Mouse (Mus musculus) right cerebral cortex, postnatal 36 days (tissue): ENCODE results near the gene Islr.

Experiments used
- DNase-seq, 2 experiments: peaks; one replicate each; pipeline ENCODE4 v3.0.0; 2022; ENCODE audit warnings: low spot score in 2 of 2, mixed read lengths in 1 of 2

Islr gene

DNA sequence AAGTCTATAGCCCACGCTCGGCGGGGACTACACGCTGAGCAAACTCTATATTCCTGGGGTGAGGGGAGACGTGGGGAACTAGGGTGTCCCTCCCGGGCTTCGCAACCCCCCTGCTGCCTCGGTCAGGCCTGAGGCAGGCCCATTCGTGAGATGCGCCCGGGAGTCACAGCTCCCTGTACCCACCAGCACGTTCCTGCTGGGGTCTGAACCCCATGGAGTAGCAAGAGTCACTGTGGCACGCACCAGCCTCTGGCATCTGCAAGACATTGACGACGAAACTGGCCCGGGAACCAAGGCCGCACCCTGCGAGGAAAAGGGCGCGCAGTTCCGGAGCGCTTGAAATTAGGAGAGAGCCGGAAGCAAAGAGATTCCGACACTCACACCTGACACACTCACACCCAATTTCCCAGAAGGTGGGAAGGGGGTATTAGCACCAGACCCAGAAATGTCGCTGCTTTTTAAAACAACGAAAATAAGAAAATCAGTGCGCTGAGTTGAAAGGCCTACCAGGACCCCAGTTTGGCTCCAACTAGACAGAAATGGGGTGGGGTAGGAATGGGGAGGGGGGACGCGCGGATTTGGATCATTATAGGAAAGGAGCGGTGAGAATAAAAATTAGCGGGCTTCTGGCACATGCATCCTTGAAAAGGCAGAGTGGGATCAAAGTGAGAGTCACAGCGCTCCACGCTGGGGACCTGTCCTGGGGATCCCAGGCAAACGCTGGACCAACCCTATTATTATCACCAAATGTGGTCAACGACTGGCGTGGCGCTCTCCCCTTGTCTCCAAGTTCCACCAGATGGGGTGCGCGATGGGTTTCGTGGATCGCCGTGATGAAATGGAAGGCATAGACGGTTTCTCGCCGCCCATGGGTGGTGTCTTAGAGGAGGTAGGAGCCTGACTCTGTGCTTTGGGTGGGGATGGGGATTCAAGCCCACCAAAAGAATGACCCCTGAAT is 7.2 kb downstream of the Islr start:
- DNase-seq = no peak

DNA sequence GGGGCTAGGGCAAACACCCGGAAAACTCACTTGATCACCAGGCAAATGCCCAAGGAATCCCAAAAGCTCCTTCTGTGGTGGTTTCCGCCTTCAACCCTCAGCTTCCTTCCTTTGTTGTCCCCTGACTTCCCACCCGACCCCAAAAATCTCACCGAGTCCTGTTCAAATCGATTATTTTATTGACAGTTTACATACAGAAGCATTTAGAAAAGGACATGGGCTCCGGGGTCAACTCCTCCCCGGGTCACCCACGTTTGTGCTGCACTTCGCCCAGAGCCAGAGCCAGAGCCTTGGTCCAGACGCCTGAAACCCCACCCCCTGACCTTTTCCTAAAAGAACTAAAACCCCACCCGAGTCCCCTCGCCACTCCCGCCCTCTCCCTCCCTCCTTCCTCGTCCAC is 8.0 kb downstream of the Islr start:
- DNase-seq = no peak

DNA sequence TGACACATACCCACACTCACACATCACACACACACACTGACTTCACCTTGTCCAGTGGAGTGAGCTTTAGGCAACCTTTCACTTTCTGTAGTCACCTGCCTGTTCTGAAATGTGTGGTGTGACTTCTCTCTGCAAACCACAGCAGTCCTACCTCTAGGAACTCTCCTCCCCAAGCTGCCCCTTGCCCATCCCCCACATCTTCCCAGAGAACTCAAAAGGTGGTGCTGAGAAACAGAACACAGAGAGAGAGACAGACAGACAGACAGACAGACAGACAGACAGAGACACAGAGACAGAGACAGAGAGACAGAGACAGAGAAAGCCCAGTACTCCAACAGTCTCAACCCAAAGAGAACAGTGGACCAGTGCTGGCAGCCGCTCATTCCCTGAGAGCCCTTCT is 8.4 kb downstream of the Islr start:
- no peak for DNase-seq

DNA sequence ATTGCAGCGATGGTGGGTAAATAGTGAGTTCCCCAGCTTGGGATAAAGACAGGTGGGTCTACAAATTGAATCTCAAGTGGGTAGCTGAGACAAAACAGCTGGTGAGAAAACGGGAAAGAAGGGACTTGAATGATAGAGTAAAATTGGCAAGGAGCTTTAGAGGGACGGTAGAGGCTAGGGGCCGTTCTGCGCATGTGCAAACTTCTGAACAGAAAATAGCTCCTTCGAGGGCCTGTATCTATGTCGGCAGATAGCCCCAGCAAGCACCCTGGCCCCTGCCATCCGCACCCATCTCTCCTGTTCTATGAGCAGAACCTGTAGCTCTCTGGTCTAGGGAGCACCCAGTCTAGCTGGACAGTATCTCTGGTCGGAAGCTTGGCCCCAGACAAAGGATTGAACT is 9.9 kb downstream of the Islr start:
- DNase-seq = no peak

DNA sequence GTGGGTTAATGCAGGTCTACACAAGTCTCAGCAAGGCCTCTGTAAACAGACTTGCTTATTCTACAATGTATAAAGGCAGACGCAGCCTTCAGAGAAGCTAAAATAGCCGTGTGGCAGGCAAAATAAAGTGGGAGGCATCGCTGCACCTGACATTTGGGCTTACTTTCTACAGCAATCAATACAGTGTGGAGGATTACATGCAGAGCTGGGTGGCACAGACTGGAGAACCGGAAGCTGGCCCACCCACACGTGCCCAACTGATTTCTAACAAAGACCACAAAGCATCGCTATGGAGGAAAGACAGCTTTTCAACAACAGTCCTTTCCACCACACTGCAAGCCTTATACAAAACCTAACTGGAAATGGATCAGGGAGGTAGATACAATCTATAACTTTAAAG is 19.6 kb downstream of the Islr start:
- no peak for DNase-seq

DNA sequence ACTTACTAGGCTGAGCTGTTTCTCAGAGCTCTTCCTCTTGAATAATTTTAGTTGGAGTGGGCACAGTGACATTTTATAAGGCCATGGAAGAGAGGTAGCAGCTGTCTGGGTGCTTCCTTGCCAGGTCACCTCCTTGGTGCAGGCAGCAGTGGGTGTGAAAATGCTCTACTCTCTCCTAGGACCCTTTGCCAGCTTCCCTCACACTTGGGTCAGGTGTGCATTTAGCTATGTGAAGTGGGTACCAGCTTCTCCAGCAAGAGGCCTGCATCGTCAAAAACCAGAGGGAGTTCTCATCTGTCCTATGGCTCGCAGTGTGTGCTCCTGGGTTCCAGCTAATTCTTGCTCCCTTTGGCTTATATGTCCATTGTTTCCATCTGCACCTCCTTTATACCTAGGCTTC is 24.7 kb downstream of the Islr start:
- DNase-seq = no peak

DNA sequence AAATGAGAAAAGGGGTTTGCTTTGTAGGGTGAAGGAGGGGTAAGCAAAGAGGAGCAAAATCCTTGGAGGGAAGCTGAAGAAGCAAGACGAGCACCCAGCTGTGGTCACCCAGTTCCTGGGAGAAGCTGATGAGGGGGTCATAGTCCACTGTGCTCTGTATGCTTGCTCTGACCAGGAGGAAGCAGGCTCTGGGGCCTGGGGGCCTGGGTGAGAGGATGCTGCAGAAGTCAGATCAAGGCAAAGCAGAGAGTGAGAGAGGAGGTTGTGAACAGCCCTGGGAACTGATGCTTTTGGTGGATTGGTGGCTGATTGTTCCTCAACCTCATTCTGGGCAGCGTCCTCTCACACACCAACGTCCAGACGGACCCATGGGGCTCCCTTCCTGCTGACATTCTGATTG is 26.9 kb downstream of the Islr start:
- DNase-seq = no peak

DNA sequence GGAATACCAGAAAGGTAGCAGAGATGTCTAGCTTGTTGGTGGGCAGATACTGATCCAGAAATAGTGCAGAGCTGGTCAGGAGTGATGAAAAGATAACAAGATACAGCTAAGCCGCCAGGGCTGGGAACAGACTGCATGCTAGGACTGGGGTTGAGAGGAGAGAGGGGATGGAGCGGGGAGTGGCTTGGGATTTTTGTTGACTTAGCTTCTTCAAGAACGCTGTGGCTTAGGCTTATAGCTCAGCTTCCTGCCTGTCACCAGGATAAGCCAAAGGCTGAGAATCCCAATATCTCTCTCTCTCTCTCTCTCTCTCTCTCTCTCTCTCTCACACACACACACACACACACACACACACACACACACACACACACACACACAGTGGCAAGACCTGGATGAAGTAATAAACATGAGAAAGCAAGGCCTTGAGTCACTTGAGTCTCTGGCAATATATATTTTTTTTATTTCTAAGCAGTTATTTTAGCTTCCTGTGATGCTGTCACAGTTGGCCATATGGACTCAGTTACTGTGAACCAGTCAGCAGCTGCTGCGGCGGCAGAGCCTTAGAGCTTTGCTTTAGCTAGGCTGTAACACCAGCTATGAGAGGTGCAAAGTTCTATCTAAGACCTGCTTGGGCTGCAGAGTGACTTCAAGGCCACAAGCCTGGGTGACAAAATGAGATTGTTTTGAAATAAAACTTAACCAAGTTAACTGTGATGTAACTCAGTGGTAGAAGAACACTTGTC is 28.2 kb downstream of the Islr start:
- DNase-seq = peak in 1 of 2 experiments; percentile 73

DNA sequence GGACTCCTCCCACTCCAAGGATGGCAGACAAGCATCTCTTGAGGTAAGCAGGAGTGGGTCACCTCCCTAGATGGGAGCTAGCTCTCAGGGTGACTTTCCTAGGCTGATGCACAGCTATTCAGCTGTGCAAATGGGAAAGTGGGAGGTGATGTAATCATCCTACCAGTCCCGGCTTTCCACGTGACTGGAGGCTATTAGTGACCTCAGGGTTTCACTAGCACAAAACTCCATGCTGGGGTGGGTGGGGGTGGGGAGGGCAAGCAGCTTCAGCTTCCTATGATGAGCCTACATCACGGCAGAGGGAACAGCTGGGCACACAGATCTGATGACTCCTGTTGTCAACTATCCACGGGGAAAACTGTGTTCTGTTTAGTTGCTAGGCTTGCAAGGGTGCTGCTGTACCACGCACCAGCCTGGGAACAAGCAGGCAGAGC is 29.3 kb downstream of the Islr start:
- peak in 1 of 2 experiments; percentile 52 for DNase-seq

DNA sequence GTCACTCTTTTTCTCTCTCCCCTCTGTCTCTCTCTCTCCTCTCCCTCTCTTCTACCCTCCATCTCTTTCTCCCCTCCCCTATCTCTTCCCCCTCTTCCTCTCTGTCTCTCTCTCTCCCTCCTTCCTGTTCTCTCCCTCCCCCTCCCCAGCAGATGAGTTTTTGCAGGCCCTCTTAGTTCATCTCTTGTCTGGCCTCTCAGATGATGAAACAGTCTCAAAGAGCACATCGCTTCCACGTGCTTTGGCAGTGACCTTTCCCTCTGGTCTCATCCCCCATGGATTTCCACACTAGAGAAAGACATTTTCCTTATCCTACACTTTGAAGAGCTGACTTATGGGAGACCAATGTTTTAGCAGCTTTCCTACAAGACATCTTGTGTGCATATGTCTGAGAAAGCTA is 31.2 kb downstream of the Islr start:
- no peak for DNase-seq

DNA sequence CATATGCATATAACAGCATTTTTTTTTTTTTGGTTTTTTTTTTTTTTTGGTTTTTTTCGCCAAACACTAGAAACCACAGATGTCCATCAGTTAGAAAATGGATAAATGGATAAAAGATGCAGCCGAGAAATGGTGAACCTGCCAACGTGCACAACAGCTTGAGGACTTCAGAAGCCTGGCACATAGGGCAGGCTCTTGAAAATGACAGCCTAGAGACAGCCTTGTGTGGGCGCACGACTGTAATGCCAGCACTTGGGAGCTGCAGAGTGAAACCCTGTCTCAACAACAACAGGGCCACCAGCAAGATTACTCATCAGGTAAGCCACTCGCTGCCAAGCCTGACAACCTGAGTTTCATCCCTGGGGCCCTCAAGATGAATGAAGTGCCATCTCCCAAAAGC is 34.7 kb downstream of the Islr start:
- no peak for DNase-seq

DNA sequence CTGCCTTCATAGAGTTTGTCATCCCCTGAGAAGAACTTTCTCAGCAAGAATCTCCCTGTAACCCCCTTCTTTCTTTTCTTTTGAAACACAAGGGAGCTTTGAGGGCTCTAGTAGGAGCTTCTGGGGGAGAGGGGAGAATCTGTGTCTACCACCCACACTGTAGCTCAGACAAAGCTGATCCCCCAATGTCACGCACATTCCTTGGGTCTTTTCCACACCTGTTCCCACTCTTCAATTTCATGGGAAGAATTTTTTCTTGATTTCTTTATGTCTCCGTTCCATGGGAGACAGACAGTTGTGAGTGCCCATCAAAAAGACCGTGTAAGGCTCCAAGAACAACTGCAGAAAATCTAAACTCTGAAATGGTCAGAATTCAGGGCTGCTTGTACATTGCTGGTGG is 35.2 kb downstream of the Islr start:
- DNase-seq = no peak

DNA sequence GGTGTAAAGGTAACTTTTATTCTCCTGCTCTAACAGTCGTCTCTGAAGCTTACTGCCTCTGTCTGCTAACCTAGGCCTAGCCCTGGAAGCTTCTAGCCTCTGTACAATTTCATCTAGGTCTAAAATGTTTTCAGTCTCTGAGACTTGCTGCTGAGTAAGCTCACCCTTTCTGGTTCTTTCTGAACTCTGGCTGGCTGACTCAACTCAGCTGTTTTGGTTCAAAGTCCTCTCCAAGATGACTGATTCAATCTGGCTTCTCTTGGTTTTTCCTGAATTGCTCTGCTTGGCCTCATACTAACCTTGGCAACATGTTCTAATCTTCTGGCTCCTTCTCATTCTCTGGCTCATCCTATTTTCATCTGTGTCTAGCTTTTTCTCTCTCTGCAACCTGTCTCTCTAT is 38.3 kb downstream of the Islr start:
- DNase-seq = no peak

DNA sequence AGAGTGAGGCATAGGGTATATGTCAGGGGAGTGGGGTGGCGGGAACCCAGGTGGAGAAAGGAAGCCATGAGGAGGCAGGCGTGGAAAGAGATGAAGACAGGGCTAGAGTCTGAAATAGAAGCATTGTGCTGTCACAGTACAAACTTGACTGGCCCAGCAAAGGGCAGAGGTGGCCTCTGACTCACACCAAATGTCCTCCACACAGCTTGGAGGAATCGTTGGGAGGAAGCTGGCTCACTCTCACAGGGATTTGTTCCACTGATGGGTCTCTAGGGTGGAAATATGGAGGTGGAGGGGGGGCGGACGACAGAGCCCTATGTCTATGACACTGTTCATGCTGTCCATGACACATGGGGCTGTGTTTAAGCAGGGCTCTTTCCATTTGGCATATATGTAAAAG is 41.0 kb downstream of the Islr start:
- DNase-seq = no peak

DNA sequence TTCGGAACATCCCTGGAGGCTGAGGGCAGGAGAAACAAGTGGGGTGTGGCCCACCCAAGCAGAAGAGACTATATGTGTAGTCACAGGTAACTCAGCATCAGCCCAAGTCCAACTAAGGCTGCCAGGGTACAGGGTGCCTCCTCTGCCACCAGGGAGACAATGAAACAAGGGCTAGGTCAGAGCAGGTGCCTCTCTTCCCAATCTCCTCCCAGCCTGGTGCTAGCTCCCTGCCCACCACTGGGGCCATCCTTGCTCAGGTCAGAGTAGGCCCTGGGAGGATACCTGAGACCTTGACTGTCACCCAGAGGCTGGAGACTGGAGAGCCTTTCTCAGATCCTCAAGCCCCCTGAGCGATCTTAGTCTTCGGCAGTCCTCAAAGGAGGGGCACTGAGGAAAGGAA is 41.9 kb downstream of the Islr start:
- DNase-seq = no peak

DNA sequence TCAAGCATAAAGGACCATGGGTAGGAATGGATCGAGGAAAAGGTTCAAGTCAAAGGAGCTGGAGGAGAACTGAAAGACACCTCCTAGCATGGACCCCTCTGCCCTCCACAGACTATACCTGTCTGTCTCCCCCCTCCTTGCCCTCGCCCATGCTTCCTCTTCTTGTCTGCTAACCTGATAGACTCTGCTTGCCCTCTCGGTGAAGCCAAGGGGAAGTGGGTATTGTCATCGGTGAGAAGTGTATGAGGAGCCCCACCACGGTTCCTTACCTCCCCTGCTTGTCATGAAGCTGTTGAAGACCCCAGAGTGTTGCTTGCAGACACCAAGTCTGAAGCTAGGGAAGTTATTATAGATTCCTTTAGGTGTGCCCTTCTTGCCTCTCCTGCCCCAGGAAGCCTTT is 43.8 kb downstream of the Islr start:
- DNase-seq = no peak

DNA sequence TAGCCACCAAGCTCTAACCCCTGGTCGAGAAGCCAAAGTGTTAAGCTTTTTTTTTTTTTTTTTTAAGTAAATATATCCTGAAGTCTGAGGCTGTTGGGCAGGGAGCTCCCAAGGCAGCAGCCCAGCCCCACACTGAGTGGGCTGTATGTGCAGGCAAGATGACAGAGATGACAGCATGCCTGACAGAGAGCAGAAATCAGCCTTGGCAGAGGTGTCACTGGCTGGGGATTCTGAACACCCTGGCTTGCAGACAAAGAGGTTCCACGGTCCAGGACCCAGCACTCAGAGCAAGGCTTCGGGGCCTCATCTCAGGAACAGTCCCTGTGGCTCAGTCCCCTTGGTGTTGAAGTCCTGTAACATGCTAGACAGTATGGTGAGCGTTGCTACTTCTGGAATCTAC is 44.3 kb downstream of the Islr start:
- peak; percentile 42 to 48 for DNase-seq

DNA sequence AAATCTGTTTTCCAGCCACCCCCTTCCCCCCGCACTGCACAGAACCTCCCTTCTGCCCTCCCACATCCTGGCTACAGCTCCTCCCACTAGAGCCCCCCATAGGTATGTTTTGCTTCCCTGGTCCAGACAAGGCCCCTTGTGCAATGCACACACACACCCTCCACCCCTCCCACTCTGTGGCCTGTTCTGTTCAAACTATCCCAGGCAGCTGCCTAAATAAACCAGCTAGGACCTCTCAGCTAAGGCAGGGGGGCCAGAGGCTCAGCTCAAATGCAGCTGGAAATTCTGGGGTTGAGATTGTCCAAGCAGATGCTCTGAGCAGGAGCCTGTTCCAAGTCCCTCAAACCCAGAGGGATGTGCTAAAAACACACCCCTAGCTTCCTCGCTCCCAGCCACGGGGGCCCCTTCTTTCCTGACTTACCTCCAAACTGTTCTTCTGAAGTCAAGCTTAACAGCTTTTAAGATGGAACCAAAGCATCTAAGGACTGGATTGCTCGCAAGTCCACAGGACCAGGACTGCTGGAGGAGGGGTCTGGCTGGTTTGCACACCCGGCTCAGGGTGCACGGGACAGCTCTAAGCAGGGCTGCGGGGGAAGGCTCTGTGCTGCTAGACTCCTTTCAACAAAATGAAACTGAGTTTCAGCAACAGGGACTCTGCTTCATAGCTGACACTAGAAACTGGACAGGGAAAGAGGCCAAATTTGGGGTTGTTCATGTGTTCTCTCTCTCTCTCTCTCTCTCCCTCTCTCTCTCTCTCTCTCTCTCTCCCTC is 45.4 kb downstream of the Islr start:
- DNase-seq = no peak

DNA sequence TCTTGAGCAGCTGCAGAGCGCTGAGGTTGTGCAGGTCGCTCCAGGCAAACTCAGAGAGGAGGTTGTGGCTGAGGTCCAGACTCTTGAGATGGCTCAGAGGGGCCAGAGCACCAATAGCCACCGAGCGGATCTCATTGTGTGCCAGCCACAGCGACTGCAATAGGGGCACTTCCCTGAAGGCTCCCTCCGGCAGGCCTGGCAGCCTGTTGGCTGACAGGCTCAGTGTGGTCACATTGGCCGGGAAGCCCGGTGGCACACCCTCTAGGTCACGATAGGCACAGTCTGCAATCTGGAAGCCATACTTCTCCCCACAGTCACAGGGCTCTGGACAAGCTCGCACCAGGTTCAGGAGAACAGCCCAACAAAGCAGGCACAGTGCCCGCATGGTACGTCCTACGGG is 46.3 kb downstream of the Islr start:
- DNase-seq = no peak

DNA sequence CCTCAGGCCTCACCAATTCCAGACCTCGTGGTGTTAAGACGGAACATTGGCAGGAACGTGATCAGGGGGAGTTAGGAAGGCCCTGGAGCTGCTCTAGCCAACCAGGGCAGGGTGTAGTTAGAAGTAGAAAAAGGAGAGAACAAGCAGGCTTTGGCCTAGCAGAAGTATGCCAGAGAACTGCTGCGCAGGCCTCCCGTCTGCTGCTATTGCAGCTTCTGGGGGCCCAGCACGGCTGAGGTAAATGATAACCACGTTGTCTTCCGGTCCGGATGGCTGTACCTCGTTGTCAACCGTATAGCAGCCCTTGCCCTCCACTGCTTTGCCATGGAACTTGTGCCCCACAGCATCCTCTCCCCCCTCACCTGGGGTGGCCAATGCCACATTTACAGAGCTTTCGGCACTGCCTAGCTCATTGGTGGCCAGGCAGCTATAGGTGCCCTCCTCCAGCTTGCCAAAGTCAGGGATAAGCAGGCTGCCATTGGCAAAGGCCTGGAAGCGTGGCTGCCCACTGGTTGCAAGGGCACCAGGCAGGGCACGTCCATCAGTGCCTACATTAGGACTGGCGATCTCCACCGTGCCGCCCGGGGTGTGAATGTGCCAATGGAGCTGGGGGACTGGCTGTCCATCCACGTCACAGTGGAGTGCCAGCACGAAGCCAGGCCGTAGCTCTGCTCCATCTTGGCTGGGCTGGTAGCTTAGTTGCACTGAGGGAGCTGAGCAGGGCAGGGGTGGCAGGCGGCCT is 47.1 kb downstream of the Islr start:
- DNase-seq = no peak

DNA sequence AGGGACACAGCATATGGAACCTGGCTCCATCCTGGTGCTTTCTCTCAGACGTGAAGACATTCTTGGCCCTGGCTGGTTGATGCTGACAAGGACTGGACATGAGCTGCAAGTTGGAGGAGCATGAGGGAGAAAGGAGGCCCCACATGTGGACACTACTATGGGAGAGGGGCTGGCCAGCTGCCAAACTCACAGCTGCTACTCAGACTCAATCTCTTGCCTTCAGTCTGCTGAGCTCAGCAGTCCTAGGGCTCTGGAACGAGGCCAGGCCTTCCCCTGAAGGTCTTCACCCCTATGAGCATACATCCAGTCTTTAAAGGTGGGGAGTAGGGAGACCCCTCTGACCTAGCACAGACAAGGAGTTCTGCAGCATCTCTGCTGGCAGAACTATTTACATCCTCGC is 48.7 kb downstream of the Islr start:
- no peak for DNase-seq

DNA sequence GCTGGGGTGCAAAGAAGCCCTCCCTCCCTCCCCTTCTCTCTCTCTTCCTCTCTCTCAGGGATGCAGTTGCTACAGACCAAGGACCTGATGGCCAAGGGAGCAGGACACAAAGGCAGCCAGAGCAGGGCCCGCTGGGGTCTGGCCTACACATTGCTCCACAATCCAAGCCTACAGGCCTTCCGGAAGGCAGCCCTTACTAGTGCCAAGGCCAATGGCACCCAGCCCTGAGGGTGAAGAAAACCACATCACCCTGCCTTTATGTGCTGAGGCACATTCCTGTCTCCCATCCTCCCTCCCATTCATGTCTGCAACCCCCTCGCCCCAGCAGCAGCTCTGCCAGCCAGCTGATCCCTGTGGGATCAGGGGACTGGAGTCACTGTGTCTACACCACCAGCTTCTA is 51.0 kb downstream of the Islr start:
- DNase-seq = no peak
